Mouse (Mus musculus) urinary bladder, postnatal 4 days (tissue): ENCODE results near the gene Gm17359.

Experiments used
- DNase-seq, 2 experiments: peaks; one replicate each; pipeline ENCODE4 v3.0.0; 2021 to 2022; ENCODE audit warnings: low spot score in 2 of 2

The Gm17359 gene

GRCm38 (mm10) chr3:79475980-79476379 is 139.5 kb downstream of the Gm17359 start:
- DNase-seq: no peak

DNA sequence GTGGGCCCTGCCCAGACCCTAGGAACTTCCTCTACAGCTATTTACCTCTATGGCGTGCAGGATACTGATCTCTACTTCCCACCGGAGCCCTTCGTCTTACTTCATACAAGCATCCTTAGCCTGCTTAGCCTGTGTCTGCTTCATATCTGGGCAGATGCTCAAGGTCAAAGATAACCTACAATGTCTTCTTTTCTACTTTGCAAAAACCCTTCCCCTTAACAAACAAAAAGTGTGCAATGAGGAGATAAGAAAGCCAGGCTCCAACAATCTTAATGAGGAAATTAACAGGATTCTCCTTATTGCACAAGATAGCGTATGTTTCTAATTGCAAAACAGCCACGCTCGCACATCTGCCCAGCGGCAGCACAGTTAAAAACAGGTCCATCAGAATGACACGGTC is 141.9 kb downstream of the Gm17359 start:
- DNase-seq: no peak

- DNase-seq: no peak
Observed at GRCm38 (mm10) chr3:79478880-79479279, 142.4 kb downstream of the Gm17359 start.

DNA sequence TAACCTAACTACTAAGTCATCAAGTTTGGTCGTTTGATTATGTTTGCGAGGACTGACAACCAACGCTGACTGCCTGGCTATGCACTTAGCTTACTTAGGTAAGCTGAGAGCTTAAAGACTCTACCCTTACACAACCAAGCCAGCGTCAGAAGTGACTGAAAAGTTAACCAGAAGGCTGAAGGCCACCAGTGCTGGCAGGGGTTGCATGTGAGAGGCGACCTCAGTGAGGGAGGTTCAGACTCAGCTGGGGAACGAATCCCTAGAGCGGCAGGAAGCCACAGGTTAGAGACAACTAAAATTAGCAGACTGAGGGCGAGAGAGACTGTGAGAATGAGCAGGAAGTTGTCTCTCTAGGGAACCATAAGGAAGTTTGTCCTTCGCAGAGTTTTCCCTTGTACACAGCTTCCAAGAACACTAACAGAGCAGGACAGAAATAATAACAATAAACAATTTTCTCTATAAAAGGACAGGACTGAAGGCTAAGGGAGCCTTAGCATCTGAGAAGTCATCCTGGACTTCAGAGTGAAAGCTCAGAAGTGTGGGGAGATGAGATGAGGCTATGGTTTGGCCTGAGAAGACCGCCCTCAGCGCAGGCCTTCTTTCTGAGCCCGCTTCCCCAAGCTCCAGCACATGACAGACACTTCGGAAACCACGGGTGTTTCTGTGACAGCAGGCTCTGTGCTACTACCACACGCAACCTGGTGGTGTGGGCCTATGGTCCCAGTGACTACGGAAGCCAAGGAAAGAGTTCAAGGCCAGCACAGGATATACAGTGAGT is 148.0 kb downstream of the Gm17359 start:
- DNase-seq: peak in 1 of 2 experiments; percentile 4

DNA sequence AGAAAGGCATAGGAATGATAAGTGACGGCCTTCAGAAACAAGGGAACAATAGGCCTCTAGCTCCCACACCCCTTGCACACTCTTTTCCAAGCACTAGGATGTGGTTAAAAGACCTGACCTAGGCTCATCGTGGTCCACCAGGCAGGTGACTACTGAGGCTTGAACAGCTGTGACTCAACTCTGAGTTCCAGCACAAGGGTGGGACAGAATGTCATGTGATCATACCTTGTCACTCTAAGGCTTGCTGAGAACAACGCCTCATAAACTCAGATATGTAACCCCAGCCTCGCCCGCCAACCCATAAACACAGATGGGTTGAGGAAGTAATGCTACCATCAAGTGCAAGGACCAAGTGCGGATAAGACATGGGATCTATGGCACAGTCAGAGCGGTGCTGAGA is 151.6 kb downstream of the Gm17359 start:
- no peak for DNase-seq

DNA sequence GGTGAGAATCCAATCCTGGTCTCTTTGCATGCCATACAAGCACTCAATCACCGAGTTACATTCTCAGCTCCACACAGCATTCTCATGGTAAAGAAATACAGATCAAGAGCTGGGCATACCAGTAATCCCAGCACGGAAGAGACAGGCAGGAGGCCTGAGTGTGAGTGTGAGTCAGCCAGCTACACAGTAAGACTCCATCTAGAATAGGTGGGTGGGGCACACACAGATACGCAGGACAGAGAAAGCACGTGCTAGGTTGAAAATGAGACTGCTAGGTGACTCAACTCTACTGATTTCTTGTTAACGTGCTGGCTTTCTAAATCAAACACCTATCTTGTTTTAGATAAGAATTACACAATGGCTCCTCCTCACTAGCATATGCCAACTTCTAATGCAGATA is 153.6 kb downstream of the Gm17359 start:
- no peak for DNase-seq

DNA sequence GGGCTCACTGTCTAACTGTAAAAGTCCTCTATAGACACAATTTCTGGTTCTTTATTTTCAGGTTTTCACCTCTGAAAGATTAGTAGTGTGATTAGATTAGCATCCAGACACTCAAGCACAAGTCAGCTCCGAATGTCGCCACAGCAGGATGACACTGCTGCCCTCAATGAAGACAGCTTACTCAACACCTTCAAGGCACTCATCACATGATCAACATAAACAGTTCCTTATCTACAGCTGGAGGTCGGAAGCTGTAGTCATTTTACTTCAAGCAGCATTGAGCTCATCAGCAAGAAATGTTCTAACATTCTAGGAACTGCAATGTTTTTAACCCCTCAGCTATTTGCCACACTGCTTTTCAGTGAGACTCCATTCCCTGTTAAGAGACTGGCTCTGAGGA is 155.2 kb downstream of the Gm17359 start:
- no peak for DNase-seq

DNA sequence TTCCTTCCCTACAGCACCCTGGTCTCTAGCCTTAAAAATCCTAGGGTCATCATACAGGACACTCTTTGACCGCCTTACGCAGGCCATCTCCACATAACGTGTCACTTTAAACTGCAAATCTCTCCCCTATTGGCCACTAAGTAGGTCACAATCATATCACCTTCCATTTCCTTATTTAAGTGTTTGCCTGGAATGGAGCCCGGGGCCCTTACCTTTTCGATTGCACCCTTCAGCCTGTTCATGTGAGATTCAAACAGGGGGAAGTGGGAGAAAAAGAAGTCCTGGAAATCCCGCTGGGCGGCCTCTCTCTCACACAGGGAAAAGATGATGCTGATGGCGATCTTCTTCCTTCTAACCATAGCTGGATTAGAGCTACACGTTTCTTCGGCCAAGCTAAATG is 156.6 kb downstream of the Gm17359 start:
- DNase-seq: no peak

- no peak for DNase-seq
Observed at GRCm38 (mm10) chr3:79494028-79494427, 157.6 kb downstream of the Gm17359 start.

DNA sequence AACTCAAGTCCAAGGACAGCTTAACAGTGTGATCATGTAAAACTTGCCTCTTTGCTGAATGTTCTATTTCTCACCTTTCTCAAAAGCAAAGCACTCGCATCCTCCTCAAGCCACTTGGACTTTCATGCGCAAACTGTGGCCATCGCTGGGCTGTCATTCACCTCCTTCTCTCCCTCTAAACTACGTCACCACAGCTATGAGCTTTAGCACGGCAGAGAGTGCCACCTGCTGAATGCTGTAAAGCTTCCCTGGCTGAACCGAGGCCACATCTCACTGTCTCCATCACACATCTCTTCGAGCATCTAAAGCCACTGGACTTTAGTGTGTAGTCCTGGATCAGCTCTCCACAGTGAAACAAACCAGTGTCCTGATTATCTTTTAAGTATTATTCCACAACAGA is 158.7 kb downstream of the Gm17359 start:
- DNase-seq: no peak

GRCm38 (mm10) chr3:79496668-79497067 is 160.2 kb downstream of the Gm17359 start:
- DNase-seq: no peak

- no peak for DNase-seq
Observed at GRCm38 (mm10) chr3:79500279-79500678, 163.8 kb downstream of the Gm17359 start.

- DNase-seq: no peak
Observed at GRCm38 (mm10) chr3:79501166-79501728, 164.8 kb downstream of the Gm17359 start.
